Mouse (Mus musculus) heart, embryonic 10.5 days (tissue): ENCODE results near the gene Tbx1. TPM values are rescaled to one million over a fixed set of nuclear protein-coding genes. Genes with fewer than 3 reads are reported as not detected.

Experiments
- DNase-seq: peaks from one replicate; pipeline ENCODE4 v3.0.0-alpha.2; 2017; ENCODE audit warnings: low spot score
- H3K27ac ChIP-seq: fragments of 300-500 bp; sonication (generic); 2 replicates; pipeline ENCODE4 v1.5.1; 2016; ENCODE audit warnings: mild to moderate bottlenecking
- H3K27me3 ChIP-seq: fragments of 300-500 bp; sonication (generic); 2 replicates; pipeline ENCODE4 v1.6.1; 2016; ENCODE audit warnings: mild to moderate bottlenecking; ENCODE audit not compliant: poor library complexity, insufficient read depth, severe bottlenecking
- H3K36me3 ChIP-seq: fragments of 300-500 bp; sonication (generic); 2 replicates; pipeline ENCODE4 v1.6.1; 2016; ENCODE audit warnings: mild to moderate bottlenecking, moderate library complexity
- H3K4me1 ChIP-seq: fragments of 300-500 bp; sonication (generic); 2 replicates; pipeline ENCODE4 v1.6.1; 2016; ENCODE audit warnings: mild to moderate bottlenecking
- H3K4me3 ChIP-seq: fragments of 300-500 bp; sonication (generic); 2 replicates; pipeline ENCODE4 v1.5.1; 2016; ENCODE audit warnings: mild to moderate bottlenecking, moderate library complexity
- H3K9me3 ChIP-seq: fragments of 300-500 bp; sonication (generic); 2 replicates; pipeline ENCODE4 v1.6.1; 2016; ENCODE audit warnings: mild to moderate bottlenecking, moderate library complexity
- WGBS: fragments of 180-500 bp; shearing (Covaris S2); methylation state at CpG from one replicate; pipeline ENCODE4 v1.1.7; 2016; 5-methylcytosine and 5-hydroxymethylcytosine counted together
- polyA plus RNA-seq: library from polyadenylated mRNA; unstranded; fragments of >200 nt; fragmentation: Nextera tagmentation; extraction: Ambion mirVana; gene quantifications from 2 replicates; pipeline ENCODE4 v1.2.1, GENCODE M21; 2016

Gene Tbx1
- 1.00 and 6.9 TPM in 2 replicates for polyA plus RNA-seq

GRCm38 (mm10) chr16:18589804-18590790, at the start of gene Tbx1:
Gene Tbx1, minus strand, starts transcription at chr16:18590671.
- H3K4me3 ChIP-seq = peak within 1 kb of the TSS; percentile 52
- no peaks in the 10 kb centered on the region for H3K36me3 ChIP-seq
- H3K27ac ChIP-seq = peak within 1 kb of the TSS; percentile 12; the same call in 1 of the 2 replicates
- peaks cover 98% of the 10 kb centered on the region for H3K27me3 ChIP-seq
- peaks cover 53% of the 10 kb centered on the region for H3K4me1 ChIP-seq
- no peak for DNase-seq
- no peaks in the 10 kb centered on the region for H3K9me3 ChIP-seq
- WGBS = 1% methylated on average over 48 of the region's 48 CpGs

- no peaks in the 10 kb centered on the region for H3K36me3 ChIP-seq
- H3K4me1 ChIP-seq = no peaks in the 10 kb centered on the region
- no peak overlapping the region for H3K27ac ChIP-seq
- 76% methylated on average over 1 of the region's 1 CpGs for WGBS
- peaks cover 9% of the 10 kb centered on the region; the same call in 1 of the 2 replicates for H3K27me3 ChIP-seq
- H3K9me3 ChIP-seq = no peaks in the 10 kb centered on the region
- DNase-seq = no peak
- no peak overlapping the region for H3K4me3 ChIP-seq
Observed at GRCm38 (mm10) chr16:18639382-18639929, 49.0 kb upstream of the Tbx1 start.

- peaks cover 15% of the 10 kb centered on the region; the same call in 1 of the 2 replicates for H3K27me3 ChIP-seq
- WGBS = 53% methylated on average over 2 of the region's 2 CpGs
- H3K9me3 ChIP-seq = no peaks in the 10 kb centered on the region
- H3K36me3 ChIP-seq = no peaks in the 10 kb centered on the region
- no peak overlapping the region for H3K4me3 ChIP-seq
- DNase-seq = peak; percentile 64
- no peak overlapping the region for H3K27ac ChIP-seq
- no peaks in the 10 kb centered on the region for H3K4me1 ChIP-seq
Observed at GRCm38 (mm10) chr16:18638396-18638795, 47.9 kb upstream of the Tbx1 start.

GRCm38 (mm10) chr16:18636804-18637203, 46.3 kb upstream of the Tbx1 start:
- WGBS = 57% methylated on average over 3 of the region's 3 CpGs
- DNase-seq = peak; percentile 59
- Histone ChIP-seq H3K9me3 (no peaks in the 10 kb centered on the region), H3K27ac (no peak overlapping the region), H3K4me1 (no peaks in the 10 kb centered on the region), H3K36me3 (no peaks in the 10 kb centered on the region), H3K4me3 (no peak overlapping the region), H3K27me3 (peaks cover 29% of the 10 kb centered on the region; the same call in 1 of the 2 replicates)

GRCm38 (mm10) chr16:18636401-18636800, 45.9 kb upstream of the Tbx1 start:
- Histone ChIP-seq H3K27me3 (peaks cover 33% of the 10 kb centered on the region), H3K4me1 (no peaks in the 10 kb centered on the region), H3K9me3 (no peaks in the 10 kb centered on the region), H3K27ac (no peak overlapping the region), H3K4me3 (no peak overlapping the region), H3K36me3 (no peaks in the 10 kb centered on the region)
- whole genome bisulfite sequencing = 77% methylated on average over 5 of the region's 5 CpGs
- peak; percentile 64 for DNase-seq

- DNase-seq = no peak
- Histone ChIP-seq H3K4me3 (no peak overlapping the region), H3K27me3 (peaks cover 61% of the 10 kb centered on the region), H3K9me3 (no peaks in the 10 kb centered on the region), H3K36me3 (no peaks in the 10 kb centered on the region), H3K27ac (no peak overlapping the region), H3K4me1 (peaks cover 12% of the 10 kb centered on the region)
- 17% methylated on average over 1 of the region's 1 CpGs for WGBS
Observed at GRCm38 (mm10) chr16:18633333-18633732, 42.9 kb upstream of the Tbx1 start.

- 48% methylated on average over 2 of the region's 2 CpGs for WGBS
- no peak overlapping the region for H3K27ac ChIP-seq
- DNase-seq = no peak
Observed at GRCm38 (mm10) chr16:18632816-18633215, 42.3 kb upstream of the Tbx1 start.

GRCm38 (mm10) chr16:18632059-18632458, 41.6 kb upstream of the Tbx1 start:
- Histone ChIP-seq H3K9me3 (no peaks in the 10 kb centered on the region), H3K36me3 (no peaks in the 10 kb centered on the region), H3K27me3 (peaks cover 74% of the 10 kb centered on the region), H3K4me1 (peaks cover 12% of the 10 kb centered on the region), H3K4me3 (no peak overlapping the region), H3K27ac (no peak overlapping the region)
- WGBS = 66% methylated on average over 3 of the region's 3 CpGs
- no peak for DNase-seq

More at GRCm38 (mm10) chr16:18632816-18633215, 42.3 kb upstream of the Tbx1 start:
- Histone ChIP-seq H3K9me3 (no peaks in the 10 kb centered on the region), H3K4me3 (no peak overlapping the region), H3K4me1 (peaks cover 12% of the 10 kb centered on the region), H3K27me3 (peaks cover 66% of the 10 kb centered on the region), H3K36me3 (no peaks in the 10 kb centered on the region)

- 66% methylated on average over 7 of the region's 7 CpGs for WGBS
Observed at GRCm38 (mm10) chr16:18631141-18631540, 40.7 kb upstream of the Tbx1 start.

GRCm38 (mm10) chr16:18630291-18630690, 39.8 kb upstream of the Tbx1 start:
- H3K27me3 ChIP-seq = peaks cover 80% of the 10 kb centered on the region

More at GRCm38 (mm10) chr16:18631141-18631540, 40.7 kb upstream of the Tbx1 start:
- Histone ChIP-seq H3K9me3 (no peaks in the 10 kb centered on the region), H3K4me3 (no peak overlapping the region), H3K4me1 (peaks cover 19% of the 10 kb centered on the region), H3K27me3 (peaks cover 74% of the 10 kb centered on the region), H3K36me3 (no peaks in the 10 kb centered on the region), H3K27ac (no peak overlapping the region)
- no peak for DNase-seq

GRCm38 (mm10) chr16:18629390-18630231, 39.1 kb upstream of the Tbx1 start, which contains the start of gene Sept5:
Gene Sept5, minus strand, starts transcription at chr16:18629954.
- WGBS = under 1% methylated on average over 90 of the region's 93 CpGs

More at GRCm38 (mm10) chr16:18630291-18630690, 39.8 kb upstream of the Tbx1 start:
- Histone ChIP-seq H3K4me3 (peak overlapping the region; percentile 74), H3K4me1 (peaks cover 27% of the 10 kb centered on the region), H3K36me3 (no peaks in the 10 kb centered on the region), H3K27ac (no peak overlapping the region), H3K9me3 (no peaks in the 10 kb centered on the region)
- WGBS = 45% methylated on average over 5 of the region's 5 CpGs
- no peak for DNase-seq

GRCm38 (mm10) chr16:18628948-18629340, 38.5 kb upstream of the Tbx1 start:
- Histone ChIP-seq H3K27me3 (peaks cover 94% of the 10 kb centered on the region), H3K4me1 (peaks cover 27% of the 10 kb centered on the region), H3K4me3 (peak overlapping the region; percentile 74), H3K36me3 (0 out of 2 replicates have a peak, but pooled peaks cover 6% of the 10 kb centered on the region), H3K9me3 (no peaks in the 10 kb centered on the region), H3K27ac (peak overlapping the region; percentile 82)
- WGBS = 20% methylated on average over 2 of the region's 2 CpGs
- DNase-seq = no peak

More at GRCm38 (mm10) chr16:18629390-18630231, 39.1 kb upstream of the Tbx1 start, which contains the start of gene Sept5:
- Histone ChIP-seq H3K9me3 (no peaks in the 10 kb centered on the region), H3K4me1 (peaks cover 27% of the 10 kb centered on the region), H3K27ac (peak within 1 kb of the TSS; percentile 82), H3K4me3 (peak within 1 kb of the TSS; percentile 74), H3K36me3 (0 out of 2 replicates have a peak, but pooled peaks cover 1% of the 10 kb centered on the region), H3K27me3 (peaks cover 87% of the 10 kb centered on the region)
- DNase-seq = no peak
